Mouse (Mus musculus) CH12.LX (cell line): ENCODE results near the gene Zkscan1. TPM values are rescaled to one million over a fixed set of nuclear protein-coding genes. Genes with fewer than 3 reads are reported as not detected.

Source experiments
- DNase-seq: peaks from one replicate; pipeline ENCODE4 v3.0.0-alpha.2; 2013; ENCODE audit errors: extremely low read depth
- H3K27ac ChIP-seq: 2 replicates; pipeline ENCODE4 v1.5.1; 2012; ENCODE audit warnings: low read depth, mild to moderate bottlenecking, control low read depth, moderate library complexity; ENCODE audit not compliant: insufficient read depth
- H3K27me3 ChIP-seq: replicated peaks from 2 replicates; pipeline ENCODE3; 2012; ENCODE audit warnings: inconsistent platforms
- H3K36me3 ChIP-seq, 2 experiments: replicated peaks in 1 of 2; 2 replicates each; pipeline versions ENCODE3 to v1.6.1; 2012; ENCODE audit warnings: inconsistent platforms in 1 of 2, low read length in 1 of 2, mild to moderate bottlenecking in 1 of 2, mixed read lengths in 1 of 2, moderate library complexity in 1 of 2; ENCODE audit not compliant: control insufficient read depth in 1 of 2, insufficient read depth in 1 of 2
- H3K4me1 ChIP-seq, 2 experiments: 2 replicates each; pipeline ENCODE4 v1.6.1; 2012; ENCODE audit warnings: inconsistent platforms in 1 of 2, moderate library complexity in 1 of 2; ENCODE audit not compliant: insufficient read depth in 2 of 2, control insufficient read depth in 1 of 2
- H3K4me2 ChIP-seq: 2 replicates; pipeline ENCODE4 v1.6.1; 2012; ENCODE audit warnings: low read depth, mild to moderate bottlenecking, control low read depth; ENCODE audit not compliant: poor library complexity, insufficient read depth, severe bottlenecking
- H3K4me3 ChIP-seq, 3 experiments: fragments of 150-350 bp in 1 of 3; sonication (generic) in 1 of 3; replicated peaks in 1 of 3; 2 replicates each; pipeline versions ENCODE3 to v1.5.1; 2011 to 2012; ENCODE audit warnings: low read depth in 2 of 3, low read length in 2 of 3, mild to moderate bottlenecking in 2 of 3, moderate library complexity in 2 of 3, control low read depth in 1 of 3, improper control_type of control experiment in 1 of 3, inconsistent platforms in 1 of 3, mixed read lengths in 1 of 3; ENCODE audit not compliant: poor library complexity in 1 of 3
- H3K79me2 ChIP-seq: replicated peaks from 2 replicates; pipeline ENCODE4 v1.6.1; 2012; ENCODE audit warnings: mild to moderate bottlenecking, moderate library complexity; ENCODE audit not compliant: control insufficient read depth, poor library complexity, insufficient read depth, severe bottlenecking; ENCODE audit errors: extremely low read depth
- H3K9ac ChIP-seq: 2 replicates; pipeline ENCODE4 v1.6.1; 2012; ENCODE audit warnings: low read depth, mild to moderate bottlenecking, control low read depth, moderate library complexity; ENCODE audit not compliant: insufficient read depth
- H3K9me3 ChIP-seq: replicated peaks from 2 replicates; pipeline ENCODE3; 2012; ENCODE audit warnings: low read length, inconsistent platforms, mixed read lengths
- CHD2 ChIP-seq: IDR thresholded peaks from 2 replicates; pipeline ENCODE4 v1.6.1; 2011; ENCODE audit warnings: low read length, improper control_type of control experiment
- CTCF ChIP-seq, 2 experiments: IDR thresholded peaks in 1 of 2; conservative IDR thresholded peaks in 1 of 2; 2 replicates each; pipeline ENCODE4 v1.5.1; 2011 to 2012; ENCODE audit warnings: low read depth in 2 of 2, low read length in 2 of 2, improper control_type of control experiment in 1 of 2, inconsistent platforms in 1 of 2, mild to moderate bottlenecking in 1 of 2, moderate library complexity in 1 of 2
- E2F4 ChIP-seq: IDR thresholded peaks from 2 replicates; pipeline ENCODE4 v1.6.1; 2011; ENCODE audit warnings: low read depth, low read length, improper control_type of control experiment; ENCODE audit not compliant: insufficient replicate concordance
- EP300 ChIP-seq: IDR thresholded peaks from 2 replicates; pipeline ENCODE4 v1.6.1; 2011; ENCODE audit warnings: low read length, improper control_type of control experiment
- ETS1 ChIP-seq: conservative IDR thresholded peaks from 2 replicates; pipeline ENCODE4 v1.6.1; 2012; ENCODE audit warnings: low read depth, mild to moderate bottlenecking, inconsistent platforms, low read length, improper control_type of control experiment, moderate library complexity
- HCFC1 ChIP-seq: IDR thresholded peaks from 2 replicates; pipeline ENCODE4 v1.6.1; 2012; ENCODE audit warnings: low read depth, mild to moderate bottlenecking, inconsistent platforms, low read length, improper control_type of control experiment
- JUN ChIP-seq: IDR thresholded peaks from 2 replicates; pipeline ENCODE4 v1.6.1; 2011; ENCODE audit warnings: low read depth, mild to moderate bottlenecking, low read length, improper control_type of control experiment, moderate library complexity; ENCODE audit not compliant: insufficient read depth
- MAFK ChIP-seq: IDR thresholded peaks from 2 replicates; pipeline ENCODE4 v1.6.1; 2011; ENCODE audit warnings: low read length, improper control_type of control experiment; ENCODE audit not compliant: insufficient replicate concordance
- MAX ChIP-seq: IDR thresholded peaks from 2 replicates; pipeline ENCODE4 v1.6.1; 2011; ENCODE audit warnings: low read length, improper control_type of control experiment
- MEF2A ChIP-seq: IDR thresholded peaks from 2 replicates; pipeline ENCODE4 v1.6.1; 2014; ENCODE audit warnings: low read depth, mild to moderate bottlenecking, inconsistent platforms, low read length, improper control_type of control experiment, borderline replicate concordance
- NELFE ChIP-seq: IDR thresholded peaks from 2 replicates; pipeline ENCODE4 v1.6.1; 2011; ENCODE audit warnings: low read depth, low read length, improper control_type of control experiment
- NRF1 ChIP-seq: IDR thresholded peaks from 2 replicates; pipeline ENCODE4 v1.6.1; 2014; ENCODE audit warnings: low read depth, mild to moderate bottlenecking, inconsistent platforms, low read length, improper control_type of control experiment, moderate library complexity
- PAX5 ChIP-seq: IDR thresholded peaks from 2 replicates; pipeline ENCODE4 v1.6.1; 2012; ENCODE audit warnings: low read length, inconsistent platforms, mixed read lengths
- POLR2A ChIP-seq: IDR thresholded peaks from 2 replicates; pipeline ENCODE4 v1.6.1; 2011; ENCODE audit warnings: low read depth, mild to moderate bottlenecking, improper control_type of control experiment, low read length
- RCOR1 ChIP-seq: conservative IDR thresholded peaks from 2 replicates; pipeline ENCODE4 v1.6.1; 2012; ENCODE audit warnings: low read depth, mild to moderate bottlenecking, inconsistent platforms, low read length, improper control_type of control experiment
- SIN3A ChIP-seq: IDR thresholded peaks from 2 replicates; pipeline ENCODE4 v1.6.1; 2012; ENCODE audit warnings: low read length, improper control_type of control experiment, inconsistent platforms
- SMC3 ChIP-seq: IDR thresholded peaks from 2 replicates; pipeline ENCODE4 v1.6.1; 2011; ENCODE audit warnings: low read depth, low read length, improper control_type of control experiment
- TBP ChIP-seq: conservative IDR thresholded peaks from 2 replicates; pipeline ENCODE4 v1.6.1; 2011; ENCODE audit warnings: low read depth, low read length, improper control_type of control experiment
- TCF12 ChIP-seq: IDR thresholded peaks from 2 replicates; pipeline ENCODE4 v1.6.1; 2014; ENCODE audit warnings: low read depth, mild to moderate bottlenecking, inconsistent platforms, low read length, improper control_type of control experiment
- USF1 ChIP-seq: IDR thresholded peaks from 2 replicates; pipeline ENCODE4 v1.6.1; 2014; ENCODE audit warnings: low read depth, mild to moderate bottlenecking, inconsistent platforms, low read length, improper control_type of control experiment
- ZKSCAN1 ChIP-seq: IDR thresholded peaks from 2 replicates; pipeline ENCODE4 v1.6.1; 2012; ENCODE audit warnings: low read depth, inconsistent platforms, low read length, improper control_type of control experiment, borderline replicate concordance
- ZMIZ1 ChIP-seq: IDR thresholded peaks from 2 replicates; pipeline ENCODE4 v1.6.1; 2012; ENCODE audit warnings: low read depth, mild to moderate bottlenecking, inconsistent platforms, low read length, improper control_type of control experiment
- ZNF384 ChIP-seq: IDR thresholded peaks from 2 replicates; pipeline ENCODE4 v1.6.1; 2012; ENCODE audit warnings: low read depth, low read length, improper control_type of control experiment, inconsistent platforms
- dilution Hi-C: fragments of 300-500 bp; cut with MboI; formaldehyde crosslinking; loops from 2 replicates; pipeline ENCODE4 v1.14.3; 2020; ENCODE audit warnings: low sequenced_read_pairs; ENCODE audit not compliant: extremely low pct_unique_long_range_greater_than_20kb, extremely low pct_ligation_motif_present
- in situ Hi-C: fragments of 300-500 bp; cut with MboI; formaldehyde crosslinking; loops from 3 replicates; pipeline ENCODE4 v1.14.3; 2019; ENCODE audit warnings: low sequenced_read_pairs, low pct_ligation_motif_present, low pct_unique_long_range_greater_than_20kb, mixed read lengths
- polyA plus RNA-seq: library from polyadenylated mRNA; unstranded; fragments of >175 nt; gene quantifications from 2 replicates; pipeline ENCODE4 v1.2.1, GENCODE M21; 2012; ENCODE audit warnings: low read depth; ENCODE audit not compliant: insufficient read length
- total RNA-seq, 2 experiments: library from RNA; depleted of rRNA; stranded (reverse); fragments of 300-350 nt in 1 of 2; fragments of >200 nt in 1 of 2; gene quantifications; 2 replicates each; pipeline ENCODE4 v1.2.3; 2012 to 2014

The Zkscan1 gene
- total and polyA plus RNA-seq, 3 experiments: 9.2 to 10.7 (median 9.5) TPM

- H3K27me3 ChIP-seq: no peaks in the 10 kb centered on the region
- no peaks in the 10 kb centered on the region; a peak in 2 of 4 replicates for H3K4me1 ChIP-seq
- in situ Hi-C loops: no loop called here
- dilution Hi-C loops: no loop called here
- DNase-seq: no peak
- TF ChIP-seq PAX5 (no peak), USF1 (no peak), ETS1 (no peak), MEF2A (no peak), HCFC1 (no peak), TCF12 (no peak), NRF1 (no peak), MAX (no peak), SMC3 (no peak), TBP (no peak), NELFE (no peak), RCOR1 (no peak), POLR2A (no peak), ZKSCAN1 (no peak), MAFK (no peak), ZNF384 (no peak), ZMIZ1 (no peak), JUN (no peak), SIN3A (no peak), E2F4 (no peak)
- peaks cover 8 to 36% of the 10 kb centered on the region in 2 experiments for H3K36me3 ChIP-seq
- no peak overlapping the region for H3K27ac ChIP-seq
- H3K79me2 ChIP-seq: no peaks in the 10 kb centered on the region
- no peak overlapping the region for H3K4me2 ChIP-seq
- H3K9ac ChIP-seq: no peak overlapping the region
- H3K9me3 ChIP-seq: no peaks in the 10 kb centered on the region
- H3K4me3 ChIP-seq: no peak overlapping the region
These were observed 53.7 kb downstream of the Zkscan1 start for GRCm38 (mm10) chr5:138138585-138138984.

- TF ChIP-seq POLR2A (no peak), TBP (no peak), CTCF (conservative IDR thresholded peaks at IDR 0.05 in 1 of 2, IDR thresholded peaks at IDR 0.05 in 1 of 2; ENCODE audit: low read depth in 2 of 2, low read length in 2 of 2) (no peak), MAX (no peak), EP300 (no peak), CHD2 (no peak), SMC3 (no peak), E2F4 (no peak), JUN (no peak)
- DNase-seq: no peak
- H3K4me3 ChIP-seq: peak overlapping the region; percentile 88 to 90 (median 89)
- dilution Hi-C loops: no loop called here
- no peaks in the 10 kb centered on the region for H3K9me3 ChIP-seq
- no peak overlapping the region for H3K27ac ChIP-seq
- no peaks in the 10 kb centered on the region for H3K27me3 ChIP-seq
- peak overlapping the region; percentile 94 for H3K9ac ChIP-seq
- in situ Hi-C loops: no loop called here
- peak overlapping the region; percentile 100 for H3K4me2 ChIP-seq
- peaks cover 12% of the 10 kb centered on the region for H3K79me2 ChIP-seq
- peaks cover 0 to 13% of the 10 kb centered on the region in 2 experiments; a peak in 2 of 4 replicates for H3K4me1 ChIP-seq
- H3K36me3 ChIP-seq: peaks cover 16 to 30% of the 10 kb centered on the region in 2 experiments
These were observed 69.5 kb downstream of the Zkscan1 start for GRCm38 (mm10) chr5:138154390-138154789.
